In the genomic region with DNA sequence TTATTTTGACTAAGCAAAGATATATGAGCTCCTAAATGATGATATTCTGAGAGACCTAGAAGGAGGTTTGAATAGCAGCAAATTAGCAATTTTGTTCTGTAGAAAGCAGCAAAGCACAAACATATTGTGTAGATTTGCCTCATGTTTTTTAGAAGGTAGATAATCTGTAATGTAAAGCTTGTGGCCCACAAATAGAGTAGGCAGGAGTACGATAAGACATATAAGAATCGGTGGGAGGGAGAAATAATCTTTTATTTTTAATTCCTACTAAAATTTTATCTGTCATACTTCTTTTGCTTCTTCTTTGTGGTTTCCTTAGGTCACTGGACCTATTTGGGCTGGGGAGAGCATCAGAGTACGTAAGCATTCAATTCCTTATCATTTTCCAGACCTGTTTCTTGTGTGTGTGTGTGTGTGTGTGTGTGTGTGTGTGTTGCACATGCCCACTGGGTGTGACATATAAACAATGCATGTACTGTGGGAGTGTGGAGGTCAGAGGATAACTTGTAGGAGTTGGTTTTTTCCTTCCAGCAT, we compare ENCODE assay signal across 27 mouse cellular contexts.
"Had no signal": no experiment of that assay in that cellular context is flagged by ENCODE, and none has a peak within 500 bp of the region (broad histone marks: within the 10 kb centered on the region; RNA-seq: fewer than 3 reads in every experiment).

No protein-coding gene starts in this region.

- H3K36me3 ChIP-seq: limb, embryonic 10.5 days; limb, embryonic 12.5 days; limb, embryonic 13.5 days; limb, embryonic 15.5 days; liver, embryonic 12.5 days; liver, embryonic 13.5 days; liver, embryonic 15.5 days; lung, embryonic 15.5 days; midbrain, embryonic 10.5 days; midbrain, embryonic 12.5 days; midbrain, embryonic 15.5 days had no signal

- H3K9me3 ChIP-seq: limb, embryonic 10.5 days; limb, embryonic 12.5 days; limb, embryonic 13.5 days; limb, embryonic 15.5 days; liver, embryonic 12.5 days; liver, embryonic 13.5 days; liver, embryonic 15.5 days; lung, embryonic 15.5 days; megakaryocyte, embryonic 14.5 days; midbrain, embryonic 10.5 days; midbrain, embryonic 12.5 days; midbrain, embryonic 13.5 days; midbrain, embryonic 15.5 days had no signal

- H3K27me3 ChIP-seq: limb, embryonic 12.5 days; limb, embryonic 13.5 days; limb, embryonic 15.5 days; liver, embryonic 12.5 days; liver, embryonic 13.5 days; liver, embryonic 15.5 days; lung, embryonic 15.5 days; midbrain, embryonic 12.5 days; midbrain, embryonic 13.5 days; midbrain, embryonic 15.5 days had no signal

- H3K4me3 ChIP-seq: limb, embryonic 10.5 days; limb, embryonic 12.5 days; limb, embryonic 13.5 days; limb, embryonic 15.5 days; liver, embryonic 12.5 days; liver, embryonic 13.5 days; liver, embryonic 15.5 days; lung, embryonic 15.5 days; megakaryocyte, embryonic 14.5 days; midbrain, embryonic 10.5 days; midbrain, embryonic 12.5 days; midbrain, embryonic 13.5 days; midbrain, embryonic 15.5 days; myocyte had no signal

- H3K9ac ChIP-seq: limb, embryonic 12.5 days; limb, embryonic 13.5 days; limb, embryonic 15.5 days; liver, embryonic 12.5 days; liver, embryonic 13.5 days; liver, embryonic 14.5 days; liver, embryonic 15.5 days; liver, postnatal 0 days; lung, embryonic 14.5 days; lung, embryonic 15.5 days; midbrain, embryonic 12.5 days; midbrain, embryonic 13.5 days; midbrain, embryonic 15.5 days had no signal

- DNase-seq: left cerebral cortex, postnatal 4 days; liver; liver, embryonic 13.5 days; liver, postnatal 0 days; lung, adult 18-20 months; lung, adult 2 months; lung, embryonic 14.5 days; lung, postnatal 10 days; lung, postnatal 14 days; lung, postnatal 36 days; lung, postnatal 4 days; midbrain, embryonic 14.5 days had no signal

- H3K27ac ChIP-seq: limb, embryonic 10.5 days; limb, embryonic 12.5 days; limb, embryonic 13.5 days; limb, embryonic 15.5 days; liver, embryonic 12.5 days; liver, embryonic 13.5 days; liver, embryonic 14.5 days; liver, embryonic 15.5 days; lung, embryonic 15.5 days; macrophage; midbrain, embryonic 10.5 days; midbrain, embryonic 12.5 days; midbrain, embryonic 13.5 days; midbrain, embryonic 15.5 days had no signal

- H3K4me1 ChIP-seq: limb, embryonic 10.5 days; limb, embryonic 13.5 days; limb, embryonic 15.5 days; liver, embryonic 12.5 days; liver, embryonic 13.5 days; liver, embryonic 15.5 days; lung, embryonic 15.5 days; megakaryocyte, embryonic 14.5 days had no signal
